Mouse (Mus musculus) stomach, postnatal 0 days (tissue): ENCODE measurements at regions not wholly inside any gene's neighbourhood (a gene's known extent, or its start where the extent isn't known, plus 50 kb on each side); places are given as distances from the start of the nearest gene placed in this dataset.

Source experiments
- CTCF ChIP-seq: IDR thresholded peaks from 2 replicates; pipeline ENCODE4 v1.5.1; 2016; ENCODE audit warnings: antibody characterized with exemption, low read depth, mild to moderate bottlenecking, moderate library complexity
- EP300 ChIP-seq: optimal IDR thresholded peaks from 2 replicates; pipeline ENCODE3; 2016; ENCODE audit warnings: antibody characterized with exemption

DNA sequence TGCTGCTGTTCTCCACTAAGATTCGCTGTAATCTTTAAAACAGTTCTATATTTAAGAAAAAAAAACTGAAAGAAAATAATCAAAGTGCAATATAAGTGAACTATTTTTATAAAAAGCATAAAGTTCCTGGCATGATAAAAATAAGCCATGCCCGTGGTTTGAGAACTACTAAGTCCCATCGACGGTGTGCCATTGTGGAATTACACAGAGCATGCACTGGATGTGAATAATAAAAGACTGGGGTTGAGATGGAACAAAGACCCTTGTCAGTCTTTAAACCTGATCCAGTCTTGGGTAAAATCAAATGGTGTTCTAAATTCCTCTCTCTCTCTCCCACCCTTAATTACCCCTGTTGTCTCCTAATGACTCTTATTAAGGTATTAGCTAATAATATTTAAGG, 137.7 kb upstream of the Gpc5 start:
- no peak for TF ChIP-seq CTCF
- no peak for TF ChIP-seq EP300
